Mouse (Mus musculus) layer of hippocampus, postnatal 10 days (tissue): Measurements from ENCODE around the gene Rbfox3. TPM values are rescaled to one million over a fixed set of nuclear protein-coding genes. Genes with fewer than 3 reads are reported as not detected.

Experiments
- DNase-seq, 2 experiments: peaks; one replicate each; pipeline ENCODE4 v3.0.0; 2021; ENCODE audit warnings: low spot score in 2 of 2
- total RNA-seq, 2 experiments: library from RNA; stranded (reverse); gene quantifications; 2 replicates each; pipeline ENCODE4 v1.2.3; 2021

Gene Rbfox3
- total RNA-seq, 2 experiments from 2014 or later, result 205 to 226 TPM

- DNase-seq, result no peak
These were observed 302.0 kb downstream of the Rbfox3 start for GRCm38 (mm10) chr11:118609236-118610000.

- no peak for DNase-seq
These were observed 303.5 kb downstream of the Rbfox3 start for GRCm38 (mm10) chr11:118607927-118608326.

GRCm38 (mm10) chr11:118605570-118605969 is 305.8 kb downstream of the Rbfox3 start:
- DNase-seq, result no peak

- DNase-seq, result no peak
These were observed 307.2 kb downstream of the Rbfox3 start for GRCm38 (mm10) chr11:118604206-118604605.

GRCm38 (mm10) chr11:118603126-118603525 is 308.3 kb downstream of the Rbfox3 start:
- no peak for DNase-seq

GRCm38 (mm10) chr11:118601484-118601883 is 309.9 kb downstream of the Rbfox3 start:
- no peak for DNase-seq

GRCm38 (mm10) chr11:118600168-118600567 is 311.2 kb downstream of the Rbfox3 start:
- no peak for DNase-seq

- DNase-seq, result no peak
These were observed 312.7 kb downstream of the Rbfox3 start for GRCm38 (mm10) chr11:118598726-118599125.

GRCm38 (mm10) chr11:118584826-118585225 is 326.6 kb downstream of the Rbfox3 start:
- peak; percentile 62 for DNase-seq

- DNase-seq, result no peak
These were observed 327.4 kb downstream of the Rbfox3 start for GRCm38 (mm10) chr11:118583989-118584388.

- DNase-seq, result no peak
These were observed 327.8 kb downstream of the Rbfox3 start for GRCm38 (mm10) chr11:118583573-118583972.

- DNase-seq, result no peak
These were observed 330.4 kb downstream of the Rbfox3 start for GRCm38 (mm10) chr11:118581019-118581418.

GRCm38 (mm10) chr11:118579622-118580021 is 331.8 kb downstream of the Rbfox3 start:
- no peak for DNase-seq

GRCm38 (mm10) chr11:118577271-118577670 is 334.1 kb downstream of the Rbfox3 start:
- no peak for DNase-seq

- no peak for DNase-seq
These were observed 334.8 kb downstream of the Rbfox3 start for GRCm38 (mm10) chr11:118576611-118577010.

- no peak for DNase-seq
These were observed 337.0 kb downstream of the Rbfox3 start for GRCm38 (mm10) chr11:118574418-118574817.

- peak; percentile 82 to 83 for DNase-seq
These were observed 337.8 kb downstream of the Rbfox3 start for GRCm38 (mm10) chr11:118573569-118573968.

GRCm38 (mm10) chr11:118573000-118573399 is 338.4 kb downstream of the Rbfox3 start:
- no peak for DNase-seq

- DNase-seq, result peak in 1 of 2 experiments; percentile 29
These were observed 341.2 kb downstream of the Rbfox3 start for GRCm38 (mm10) chr11:118570164-118570563.

GRCm38 (mm10) chr11:118569571-118570062 is 341.8 kb downstream of the Rbfox3 start:
- peak; percentile 55 to 56 for DNase-seq

- DNase-seq, result no peak
These were observed 347.5 kb downstream of the Rbfox3 start for GRCm38 (mm10) chr11:118563877-118564276.

- no peak for DNase-seq
These were observed 348.6 kb downstream of the Rbfox3 start for GRCm38 (mm10) chr11:118562847-118563246.

- DNase-seq, result no peak
These were observed 353.2 kb downstream of the Rbfox3 start for GRCm38 (mm10) chr11:118558193-118558592.
